Comparison of ENCODE assay signal across 24 mouse cellular contexts in genomic region chr11:91530737-91531136, GRCm38 (mm10). TPM values are rescaled to one million over a fixed set of nuclear protein-coding genes. Genes with fewer than 3 reads are reported as not detected.
A peak's percentile ranks its signal among the peaks of the same experiment; 100 is the strongest.
DNase-seq lines count a peak whose midpoint lies in the region; ATAC-seq and TF ChIP-seq lines count a peak whose summit lies in the region.
"Had no signal": no experiment of that assay in that cellular context is flagged by ENCODE, and none has a peak within 500 bp of the region (broad histone marks: within the 10 kb centered on the region; RNA-seq: fewer than 3 reads in every experiment).

No protein-coding gene starts in this region.

- no peaks in the 10 kb centered on the region for H3K27me3 ChIP-seq in hindbrain, postnatal 0 days (ENCODE audit: insufficient read depth, low read length)
- H3K27me3 ChIP-seq in hindbrain, embryonic 10.5 days (ENCODE audit: insufficient read depth, poor library complexity, severe bottlenecking), result no peaks in the 10 kb centered on the region
- H3K27me3 ChIP-seq in midbrain, postnatal 0 days (ENCODE audit: insufficient read depth, low read length), result no peaks in the 10 kb centered on the region
- no peaks in the 10 kb centered on the region for H3K27me3 ChIP-seq in midbrain, embryonic 11.5 days (ENCODE audit: control insufficient read depth, insufficient read depth, low read length)
- H3K27me3 ChIP-seq: forebrain, embryonic 13.5 days; hindbrain, embryonic 15.5 days had no signal

- H3K4me2 ChIP-seq in hindbrain, postnatal 0 days (ENCODE audit: low read depth, low read length), result no peak overlapping the region
- no peak overlapping the region for H3K4me2 ChIP-seq in midbrain, postnatal 0 days (ENCODE audit: low read depth, low read length, poor library complexity, severe bottlenecking)
- H3K4me2 ChIP-seq in midbrain, embryonic 11.5 days, result no peak overlapping the region
- H3K4me2 ChIP-seq: forebrain, embryonic 13.5 days; hindbrain, embryonic 15.5 days had no signal

- TF ChIP-seq CTCF in hindbrain, postnatal 0 days (IDR thresholded peaks at IDR 0.05; ENCODE audit: low read depth), result no peak
- no peak for TF ChIP-seq CTCF in midbrain, postnatal 0 days (IDR thresholded peaks at IDR 0.05)

- no peak overlapping the region for H3K4me3 ChIP-seq in hindbrain, postnatal 0 days (ENCODE audit: low read length)
- H3K4me3 ChIP-seq in hindbrain, embryonic 10.5 days, result no peak overlapping the region
- no peak overlapping the region for H3K4me3 ChIP-seq in midbrain, postnatal 0 days (ENCODE audit: low read depth, low read length)
- no peak overlapping the region for H3K4me3 ChIP-seq in midbrain, embryonic 11.5 days (ENCODE audit: low read depth, low read length)
- H3K4me3 ChIP-seq: embryonic facial prominence, embryonic 10.5 days; forebrain, embryonic 13.5 days; hindbrain, embryonic 15.5 days had no signal

- H3K9ac ChIP-seq in hindbrain, postnatal 0 days (replicated peaks; ENCODE audit: low read length), result no peak overlapping the region
- H3K9ac ChIP-seq in midbrain, postnatal 0 days (replicated peaks; ENCODE audit: low read length, poor library complexity, severe bottlenecking), result no peak overlapping the region
- no peak overlapping the region for H3K9ac ChIP-seq in midbrain, embryonic 11.5 days (ENCODE audit: low read length)
- H3K9ac ChIP-seq: forebrain, embryonic 13.5 days; forebrain, postnatal 0 days; hindbrain, embryonic 15.5 days had no signal

- DNase-seq in hindbrain, postnatal 0 days (ENCODE audit: low spot score), result peak; percentile 27
- DNase-seq in hindbrain, embryonic 10.5 days (ENCODE audit: low spot score), result no peak
- peak; percentile 42 for DNase-seq in midbrain, postnatal 0 days (ENCODE audit: low spot score)
- no peak for DNase-seq in midbrain, embryonic 11.5 days (ENCODE audit: low spot score, missing footprints)
- peak; percentile 44 for DNase-seq in NIH3T3 (ENCODE audit: low read depth)
- DNase-seq in brain, adult 2 months (ENCODE audit: low read depth, low spot score), result peak; percentile 58
- no peak for DNase-seq in heart, postnatal 4 days
- DNase-seq: adrenal gland, adult 8-10 months; adrenal gland, postnatal 36 days; cerebellum, adult 11-12 months; cerebellum, adult 9-10 months; forebrain, postnatal 0 days; gastrocnemius, postnatal 36 days; heart, adult 11 months; heart, postnatal 10 days had no signal

- ATAC-seq in hindbrain, postnatal 0 days, result no peak
- ATAC-seq in midbrain, postnatal 0 days (ENCODE audit: low FRiP score), result no peak
- no peak for ATAC-seq in midbrain, embryonic 11.5 days (ENCODE audit: low FRiP score)
- ATAC-seq: forebrain, embryonic 13.5 days; forebrain, postnatal 0 days had no signal

- H3K4me1 ChIP-seq in hindbrain, postnatal 0 days (ENCODE audit: insufficient read depth, low read length), result no peaks in the 10 kb centered on the region
- no peaks in the 10 kb centered on the region for H3K4me1 ChIP-seq in hindbrain, embryonic 10.5 days (replicated peaks)
- no peaks in the 10 kb centered on the region for H3K4me1 ChIP-seq in midbrain, postnatal 0 days (ENCODE audit: insufficient read depth, low read length)
- no peaks in the 10 kb centered on the region for H3K4me1 ChIP-seq in midbrain, embryonic 11.5 days (ENCODE audit: control insufficient read depth, insufficient read depth, low read length)
- H3K4me1 ChIP-seq: embryonic facial prominence, embryonic 10.5 days; forebrain, embryonic 13.5 days; hindbrain, embryonic 15.5 days had no signal

- no peak overlapping the region for H3K27ac ChIP-seq in hindbrain, postnatal 0 days
- no peak overlapping the region for H3K27ac ChIP-seq in hindbrain, embryonic 10.5 days
- no peak overlapping the region for H3K27ac ChIP-seq in midbrain, postnatal 0 days (ENCODE audit: low read depth, low read length)
- no peak overlapping the region for H3K27ac ChIP-seq in midbrain, embryonic 11.5 days (ENCODE audit: low read depth, low read length)
- H3K27ac ChIP-seq: embryonic facial prominence, embryonic 10.5 days; forebrain, embryonic 13.5 days; hindbrain, embryonic 15.5 days had no signal

- whole genome bisulfite sequencing in hindbrain, postnatal 0 days, result 63% methylated on average over 4 of the region's 4 CpGs
- 79% methylated on average over 4 of the region's 4 CpGs for WGBS in hindbrain, embryonic 10.5 days
- WGBS in midbrain, postnatal 0 days, result 74% methylated on average over 4 of the region's 4 CpGs
- WGBS in midbrain, embryonic 11.5 days, result 86% methylated on average over 4 of the region's 4 CpGs

- no peaks in the 10 kb centered on the region for H3K9me3 ChIP-seq in hindbrain, postnatal 0 days (ENCODE audit: low read length)
- H3K9me3 ChIP-seq in hindbrain, embryonic 10.5 days, result no peaks in the 10 kb centered on the region
- H3K9me3 ChIP-seq in midbrain, postnatal 0 days (ENCODE audit: low read length), result no peaks in the 10 kb centered on the region
- H3K9me3 ChIP-seq in midbrain, embryonic 11.5 days (ENCODE audit: control insufficient read depth, low read length), result no peaks in the 10 kb centered on the region
- H3K9me3 ChIP-seq: embryonic facial prominence, embryonic 10.5 days; forebrain, embryonic 13.5 days; hindbrain, embryonic 15.5 days had no signal

- no peaks in the 10 kb centered on the region for H3K36me3 ChIP-seq in hindbrain, postnatal 0 days (ENCODE audit: insufficient read depth, low read length)
- H3K36me3 ChIP-seq in hindbrain, embryonic 10.5 days, result no peaks in the 10 kb centered on the region
- no peaks in the 10 kb centered on the region for H3K36me3 ChIP-seq in midbrain, postnatal 0 days (ENCODE audit: insufficient read depth, low read length)
- no peaks in the 10 kb centered on the region for H3K36me3 ChIP-seq in midbrain, embryonic 11.5 days (ENCODE audit: control insufficient read depth, insufficient read depth, low read length)
- H3K36me3 ChIP-seq: embryonic facial prominence, embryonic 10.5 days; hindbrain, embryonic 15.5 days had no signal

RNA-seq across cellular contexts. Expression of gene Kif2b, which starts 46.6 kb away (rescaled TPM):
- not detected in 2 replicates for total RNA-seq in hindbrain, postnatal 0 days (2014; rRNA removed)
- polyA plus RNA-seq in hindbrain, postnatal 0 days (2015; fragmentation: Nextera tagmentation; extraction: Ambion mirVana), result not detected in 2 replicates
- polyA plus RNA-seq in hindbrain, embryonic 10.5 days (2016; fragmentation: Nextera tagmentation; extraction: Ambion mirVana), result not detected in 2 replicates
- total RNA-seq in midbrain, postnatal 0 days (2014; rRNA removed), result not detected in 2 replicates
- not detected in 2 replicates for polyA plus RNA-seq in midbrain, postnatal 0 days (2015; fragmentation: Nextera tagmentation; extraction: Ambion mirVana)
- polyA plus RNA-seq in midbrain, embryonic 11.5 days (2014; fragmentation: Nextera tagmentation; extraction: Ambion mirVana), result not detected in 2 replicates
- not detected for total RNA-seq in heart, postnatal 4 days (2021)
- total RNA-seq: adrenal gland, adult 8-10 months; adrenal gland, postnatal 36 days; ES-E14; forebrain, postnatal 0 days; gastrocnemius, adult 8-10 months; gastrocnemius, postnatal 36 days; heart, postnatal 10 days; hematopoietic stem cell, adult 5-6 weeks had no signal
- polyA plus RNA-seq: embryonic facial prominence, embryonic 10.5 days; embryonic facial prominence, embryonic 14.5 days; forebrain, embryonic 13.5 days; forebrain, postnatal 0 days; heart, embryonic 14.5 days; hindbrain, embryonic 15.5 days; intestine, embryonic 14.5 days had no signal

Comparison
In these comparisons a context has a peak if more than half of its experiments do, and no peak if none do; other contexts are left out.
1. DNase-seq: peak in hindbrain, postnatal 0 days (single experiment), midbrain, postnatal 0 days (single experiment), NIH3T3 (single experiment) and brain, adult 2 months (single experiment); none in hindbrain, embryonic 10.5 days (single experiment), midbrain, embryonic 11.5 days (single experiment) and heart, postnatal 4 days (single experiment).